Mouse (Mus musculus) ovary, adult 10 weeks (tissue): ENCODE results near the gene Aldh6a1. TPM values are rescaled to one million over a fixed set of nuclear protein-coding genes. Genes with fewer than 3 reads are reported as not detected.

ENCODE experiments used
- polyA plus RNA-seq: library from polyadenylated mRNA; stranded (reverse); fragments of 350-450 nt; fragmentation: Illumina TruSeq; extraction: RNeasy Lipid Tissue Mini Kit (QIAGEN cat#74804); gene quantifications from one replicate; pipeline ENCODE4 v1.2.3, GENCODE M21; 2014

Gene Aldh6a1
- polyA plus RNA-seq = 228 TPM

GRCm38 (mm10) chr12:84450718-84451646 lies at the start of gene Aldh6a1, which contains the start of gene Lin52:
Aldh6a1 (minus strand) TSS chr12:84451004.
Lin52 (plus strand) TSS chr12:84451422.

GRCm38 (mm10) chr12:84416834-84417604 lies 33.8 kb downstream of the Aldh6a1 start, which contains the start of gene Rnf113a2:
Rnf113a2 (plus strand) TSS chr12:84417196.

GRCm38 (mm10) chr12:84408819-84409507 lies 41.8 kb downstream of the Aldh6a1 start, which contains the start of the genes Entpd5 and Bbof1:
Entpd5 (minus strand) TSS chr12:84409029.
Bbof1 (plus strand) TSS chr12:84409071.

Other genes with a start within 250 kb of the Aldh6a1 start
- 11.2 TPM for gene Elmsan1, start 232.1 kb downstream of the Aldh6a1 start, polyA plus RNA-seq
- 60.1 TPM for gene Ptgr2, start 165.8 kb downstream of the Aldh6a1 start, polyA plus RNA-seq
- 35.3 TPM for gene Zfp410, start 134.2 kb downstream of the Aldh6a1 start, polyA plus RNA-seq
- 2.8 TPM for gene Coq6, start 89.3 kb downstream of the Aldh6a1 start, polyA plus RNA-seq
- gene Fam161b, start 89.2 kb downstream of the Aldh6a1 start, polyA plus RNA-seq = 5.4 TPM
- 30.4 TPM for gene Entpd5, start 42.0 kb downstream of the Aldh6a1 start, polyA plus RNA-seq
- 17.8 TPM for gene Bbof1, start 41.9 kb downstream of the Aldh6a1 start, polyA plus RNA-seq
- 10.6 TPM for gene Rnf113a2, start 33.8 kb downstream of the Aldh6a1 start, polyA plus RNA-seq
- gene Lin52, start 418 bp upstream of the Aldh6a1 start, polyA plus RNA-seq = 23.8 TPM
- not detected for gene Vsx2, start 118.8 kb upstream of the Aldh6a1 start, polyA plus RNA-seq
- 1.6 TPM for gene Abcd4, start 166.4 kb upstream of the Aldh6a1 start, polyA plus RNA-seq
- 0.97 TPM for gene Vrtn, start 190.0 kb upstream of the Aldh6a1 start, polyA plus RNA-seq
- not detected for gene Syndig1l, start 247.8 kb upstream of the Aldh6a1 start, polyA plus RNA-seq